Comparison of ENCODE assay signal across 28 mouse cellular contexts in genomic region chr14:11691531-11691930, GRCm38 (mm10).
"Had no signal": no experiment of that assay in that cellular context is flagged by ENCODE, and none has a peak within 500 bp of the region (broad histone marks: within the 10 kb centered on the region; RNA-seq: fewer than 3 reads in every experiment).

No protein-coding gene starts in this region.

- H3K36me3 ChIP-seq: embryonic facial prominence, embryonic 10.5 days; embryonic facial prominence, embryonic 12.5 days; embryonic facial prominence, embryonic 13.5 days; embryonic facial prominence, embryonic 15.5 days; forebrain, embryonic 10.5 days; forebrain, embryonic 12.5 days; forebrain, embryonic 15.5 days had no signal

- H3K9me3 ChIP-seq: embryonic facial prominence, embryonic 10.5 days; embryonic facial prominence, embryonic 12.5 days; embryonic facial prominence, embryonic 13.5 days; embryonic facial prominence, embryonic 15.5 days; forebrain, embryonic 10.5 days; forebrain, embryonic 12.5 days; forebrain, embryonic 13.5 days; forebrain, embryonic 15.5 days had no signal

- H3K27ac ChIP-seq: embryonic facial prominence, embryonic 10.5 days; embryonic facial prominence, embryonic 12.5 days; embryonic facial prominence, embryonic 13.5 days; embryonic facial prominence, embryonic 15.5 days; forebrain, embryonic 10.5 days; forebrain, embryonic 12.5 days; forebrain, embryonic 13.5 days; forebrain, embryonic 15.5 days; gastrocnemius, adult 2 months; heart, adult 2 months had no signal

- ATAC-seq: forebrain, embryonic 13.5 days; forebrain, embryonic 14.5 days; forebrain, embryonic 15.5 days; forebrain, embryonic 16.5 days; forebrain, postnatal 0 days had no signal

- H3K4me3 ChIP-seq: embryonic facial prominence, embryonic 10.5 days; embryonic facial prominence, embryonic 12.5 days; embryonic facial prominence, embryonic 13.5 days; embryonic facial prominence, embryonic 15.5 days; erythroblast, embryonic 14.5 days; forebrain, embryonic 10.5 days; forebrain, embryonic 12.5 days; forebrain, embryonic 13.5 days; forebrain, embryonic 15.5 days; gastrocnemius, adult 2 months; heart, adult 2 months had no signal

- H3K27me3 ChIP-seq: embryonic facial prominence, embryonic 12.5 days; embryonic facial prominence, embryonic 13.5 days; embryonic facial prominence, embryonic 15.5 days; forebrain, embryonic 12.5 days; forebrain, embryonic 13.5 days; forebrain, embryonic 15.5 days had no signal

- H3K9ac ChIP-seq: embryonic facial prominence, embryonic 12.5 days; embryonic facial prominence, embryonic 13.5 days; embryonic facial prominence, embryonic 15.5 days; forebrain, embryonic 12.5 days; forebrain, embryonic 13.5 days; forebrain, embryonic 15.5 days; forebrain, postnatal 0 days had no signal

- H3K4me2 ChIP-seq: embryonic facial prominence, embryonic 12.5 days; embryonic facial prominence, embryonic 13.5 days; embryonic facial prominence, embryonic 15.5 days; forebrain, embryonic 12.5 days; forebrain, embryonic 13.5 days; forebrain, embryonic 15.5 days had no signal

- DNase-seq: cerebellum, adult 2 months; cerebellum, adult 8-10 months; cerebellum, adult 9-10 months; cerebellum, adult 9-11 months; cerebellum, postnatal 10 days; cerebellum, postnatal 14 days; cerebellum, postnatal 25 days; cerebellum, postnatal 36 days; embryo, embryonic 11 days; forebrain, postnatal 0 days; gastrocnemius, adult 2 months; gastrocnemius, postnatal 10 days; gastrocnemius, postnatal 14 days; gastrocnemius, postnatal 25 days; gastrocnemius, postnatal 36 days; heart, adult 18-20 months; heart, adult 2 months had no signal
